Mouse (Mus musculus) CH12.LX (cell line): ENCODE data around the gene Agpat3. TPM values are rescaled to one million over a fixed set of nuclear protein-coding genes. Genes with fewer than 3 reads are reported as not detected.

Experiments used
- DNase-seq: peaks from one replicate; pipeline ENCODE4 v3.0.0-alpha.2; 2013; ENCODE audit errors: extremely low read depth
- H3K27ac ChIP-seq: 2 replicates; pipeline ENCODE4 v1.5.1; 2012; ENCODE audit warnings: low read depth, mild to moderate bottlenecking, control low read depth, moderate library complexity; ENCODE audit not compliant: insufficient read depth
- H3K27me3 ChIP-seq: replicated peaks from 2 replicates; pipeline ENCODE3; 2012; ENCODE audit warnings: inconsistent platforms
- H3K36me3 ChIP-seq, 2 experiments: replicated peaks in 1 of 2; 2 replicates each; pipeline versions ENCODE3 to v1.6.1; 2012; ENCODE audit warnings: inconsistent platforms in 1 of 2, low read length in 1 of 2, mild to moderate bottlenecking in 1 of 2, mixed read lengths in 1 of 2, moderate library complexity in 1 of 2; ENCODE audit not compliant: control insufficient read depth in 1 of 2, insufficient read depth in 1 of 2
- H3K4me1 ChIP-seq, 2 experiments: 2 replicates each; pipeline ENCODE4 v1.6.1; 2012; ENCODE audit warnings: inconsistent platforms in 1 of 2, moderate library complexity in 1 of 2; ENCODE audit not compliant: insufficient read depth in 2 of 2, control insufficient read depth in 1 of 2
- H3K4me2 ChIP-seq: 2 replicates; pipeline ENCODE4 v1.6.1; 2012; ENCODE audit warnings: low read depth, mild to moderate bottlenecking, control low read depth; ENCODE audit not compliant: poor library complexity, insufficient read depth, severe bottlenecking
- H3K4me3 ChIP-seq, 3 experiments: fragments of 150-350 bp in 1 of 3; sonication (generic) in 1 of 3; replicated peaks in 1 of 3; 2 replicates each; pipeline versions ENCODE3 to v1.5.1; 2011 to 2012; ENCODE audit warnings: low read depth in 2 of 3, low read length in 2 of 3, mild to moderate bottlenecking in 2 of 3, moderate library complexity in 2 of 3, control low read depth in 1 of 3, improper control_type of control experiment in 1 of 3, inconsistent platforms in 1 of 3, mixed read lengths in 1 of 3; ENCODE audit not compliant: poor library complexity in 1 of 3
- H3K79me2 ChIP-seq: replicated peaks from 2 replicates; pipeline ENCODE4 v1.6.1; 2012; ENCODE audit warnings: mild to moderate bottlenecking, moderate library complexity; ENCODE audit not compliant: control insufficient read depth, poor library complexity, insufficient read depth, severe bottlenecking; ENCODE audit errors: extremely low read depth
- H3K9ac ChIP-seq: 2 replicates; pipeline ENCODE4 v1.6.1; 2012; ENCODE audit warnings: low read depth, mild to moderate bottlenecking, control low read depth, moderate library complexity; ENCODE audit not compliant: insufficient read depth
- H3K9me3 ChIP-seq: replicated peaks from 2 replicates; pipeline ENCODE3; 2012; ENCODE audit warnings: low read length, inconsistent platforms, mixed read lengths
- BHLHE40 ChIP-seq: IDR thresholded peaks from 2 replicates; pipeline ENCODE4 v1.6.1; 2011; ENCODE audit warnings: mild to moderate bottlenecking, low read depth, low read length, improper control_type of control experiment
- CHD1 ChIP-seq: IDR thresholded peaks from 2 replicates; pipeline ENCODE4 v1.6.1; 2012; ENCODE audit warnings: low read depth, low read length, improper control_type of control experiment, inconsistent platforms
- CHD2 ChIP-seq: IDR thresholded peaks from 2 replicates; pipeline ENCODE4 v1.6.1; 2011; ENCODE audit warnings: low read length, improper control_type of control experiment
- E2F4 ChIP-seq: IDR thresholded peaks from 2 replicates; pipeline ENCODE4 v1.6.1; 2011; ENCODE audit warnings: low read depth, low read length, improper control_type of control experiment; ENCODE audit not compliant: insufficient replicate concordance
- ELF1 ChIP-seq: IDR thresholded peaks from 2 replicates; pipeline ENCODE4 v1.6.1; 2014; ENCODE audit warnings: low read depth, mild to moderate bottlenecking, inconsistent platforms, low read length, improper control_type of control experiment
- EP300 ChIP-seq: IDR thresholded peaks from 2 replicates; pipeline ENCODE4 v1.6.1; 2011; ENCODE audit warnings: low read length, improper control_type of control experiment
- ETS1 ChIP-seq: conservative IDR thresholded peaks from 2 replicates; pipeline ENCODE4 v1.6.1; 2012; ENCODE audit warnings: low read depth, mild to moderate bottlenecking, inconsistent platforms, low read length, improper control_type of control experiment, moderate library complexity
- HCFC1 ChIP-seq: IDR thresholded peaks from 2 replicates; pipeline ENCODE4 v1.6.1; 2012; ENCODE audit warnings: low read depth, mild to moderate bottlenecking, inconsistent platforms, low read length, improper control_type of control experiment
- IRF4 ChIP-seq: IDR thresholded peaks from 2 replicates; pipeline ENCODE4 v1.6.1; 2014; ENCODE audit warnings: low read depth, mild to moderate bottlenecking, inconsistent platforms, low read length, improper control_type of control experiment
- JUN ChIP-seq: IDR thresholded peaks from 2 replicates; pipeline ENCODE4 v1.6.1; 2011; ENCODE audit warnings: low read depth, mild to moderate bottlenecking, low read length, improper control_type of control experiment, moderate library complexity; ENCODE audit not compliant: insufficient read depth
- JUND ChIP-seq: conservative IDR thresholded peaks from 2 replicates; pipeline ENCODE4 v1.6.1; 2011; ENCODE audit warnings: low read depth, low read length, improper control_type of control experiment
- KAT2A ChIP-seq: IDR thresholded peaks from 2 replicates; pipeline ENCODE4 v1.6.1; 2012; ENCODE audit warnings: low read length, improper control_type of control experiment, inconsistent platforms; ENCODE audit not compliant: insufficient replicate concordance
- MAFK ChIP-seq: IDR thresholded peaks from 2 replicates; pipeline ENCODE4 v1.6.1; 2011; ENCODE audit warnings: low read length, improper control_type of control experiment; ENCODE audit not compliant: insufficient replicate concordance
- MAX ChIP-seq: IDR thresholded peaks from 2 replicates; pipeline ENCODE4 v1.6.1; 2011; ENCODE audit warnings: low read length, improper control_type of control experiment
- MAZ ChIP-seq: IDR thresholded peaks from 2 replicates; pipeline ENCODE4 v1.6.1; 2012; ENCODE audit warnings: low read depth, mild to moderate bottlenecking, inconsistent platforms, low read length, improper control_type of control experiment, moderate library complexity
- MEF2A ChIP-seq: IDR thresholded peaks from 2 replicates; pipeline ENCODE4 v1.6.1; 2014; ENCODE audit warnings: low read depth, mild to moderate bottlenecking, inconsistent platforms, low read length, improper control_type of control experiment, borderline replicate concordance
- MXI1 ChIP-seq: IDR thresholded peaks from 2 replicates; pipeline ENCODE4 v1.6.1; 2011; ENCODE audit warnings: mild to moderate bottlenecking, low read depth, low read length, improper control_type of control experiment
- MYC ChIP-seq: IDR thresholded peaks from 2 replicates; pipeline ENCODE4 v1.6.1; 2011; ENCODE audit warnings: low read depth, mild to moderate bottlenecking, improper control_type of control experiment, low read length
- NELFE ChIP-seq: IDR thresholded peaks from 2 replicates; pipeline ENCODE4 v1.6.1; 2011; ENCODE audit warnings: low read depth, low read length, improper control_type of control experiment
- PAX5 ChIP-seq: IDR thresholded peaks from 2 replicates; pipeline ENCODE4 v1.6.1; 2012; ENCODE audit warnings: low read length, inconsistent platforms, mixed read lengths
- POLR2A ChIP-seq: IDR thresholded peaks from 2 replicates; pipeline ENCODE4 v1.6.1; 2011; ENCODE audit warnings: low read depth, mild to moderate bottlenecking, improper control_type of control experiment, low read length
- RAD21 ChIP-seq: IDR thresholded peaks from 2 replicates; pipeline ENCODE4 v1.6.1; 2011; ENCODE audit warnings: low read depth, mild to moderate bottlenecking, low read length, improper control_type of control experiment, moderate library complexity
- RCOR1 ChIP-seq: conservative IDR thresholded peaks from 2 replicates; pipeline ENCODE4 v1.6.1; 2012; ENCODE audit warnings: low read depth, mild to moderate bottlenecking, inconsistent platforms, low read length, improper control_type of control experiment
- SIN3A ChIP-seq: IDR thresholded peaks from 2 replicates; pipeline ENCODE4 v1.6.1; 2012; ENCODE audit warnings: low read length, improper control_type of control experiment, inconsistent platforms
- SMC3 ChIP-seq: IDR thresholded peaks from 2 replicates; pipeline ENCODE4 v1.6.1; 2011; ENCODE audit warnings: low read depth, low read length, improper control_type of control experiment
- TCF12 ChIP-seq: IDR thresholded peaks from 2 replicates; pipeline ENCODE4 v1.6.1; 2014; ENCODE audit warnings: low read depth, mild to moderate bottlenecking, inconsistent platforms, low read length, improper control_type of control experiment
- USF1 ChIP-seq: IDR thresholded peaks from 2 replicates; pipeline ENCODE4 v1.6.1; 2014; ENCODE audit warnings: low read depth, mild to moderate bottlenecking, inconsistent platforms, low read length, improper control_type of control experiment
- USF2 ChIP-seq: conservative IDR thresholded peaks from 2 replicates; pipeline ENCODE4 v1.6.1; 2011; ENCODE audit warnings: low read depth, low read length, improper control_type of control experiment
- dilution Hi-C: fragments of 300-500 bp; cut with MboI; formaldehyde crosslinking; loops from 2 replicates; pipeline ENCODE4 v1.14.3; 2020; ENCODE audit warnings: low sequenced_read_pairs; ENCODE audit not compliant: extremely low pct_unique_long_range_greater_than_20kb, extremely low pct_ligation_motif_present
- in situ Hi-C: fragments of 300-500 bp; cut with MboI; formaldehyde crosslinking; loops from 3 replicates; pipeline ENCODE4 v1.14.3; 2019; ENCODE audit warnings: low sequenced_read_pairs, low pct_ligation_motif_present, low pct_unique_long_range_greater_than_20kb, mixed read lengths
- polyA plus RNA-seq: library from polyadenylated mRNA; unstranded; fragments of >175 nt; gene quantifications from 2 replicates; pipeline ENCODE4 v1.2.1, GENCODE M21; 2012; ENCODE audit warnings: low read depth; ENCODE audit not compliant: insufficient read length
- total RNA-seq, 2 experiments: library from RNA; depleted of rRNA; stranded (reverse); fragments of 300-350 nt in 1 of 2; fragments of >200 nt in 1 of 2; gene quantifications; 2 replicates each; pipeline ENCODE4 v1.2.3; 2012 to 2014

Gene Agpat3
- total and polyA plus RNA-seq, 3 experiments: 36.7 to 67.2 (median 63.1) TPM

DNA sequence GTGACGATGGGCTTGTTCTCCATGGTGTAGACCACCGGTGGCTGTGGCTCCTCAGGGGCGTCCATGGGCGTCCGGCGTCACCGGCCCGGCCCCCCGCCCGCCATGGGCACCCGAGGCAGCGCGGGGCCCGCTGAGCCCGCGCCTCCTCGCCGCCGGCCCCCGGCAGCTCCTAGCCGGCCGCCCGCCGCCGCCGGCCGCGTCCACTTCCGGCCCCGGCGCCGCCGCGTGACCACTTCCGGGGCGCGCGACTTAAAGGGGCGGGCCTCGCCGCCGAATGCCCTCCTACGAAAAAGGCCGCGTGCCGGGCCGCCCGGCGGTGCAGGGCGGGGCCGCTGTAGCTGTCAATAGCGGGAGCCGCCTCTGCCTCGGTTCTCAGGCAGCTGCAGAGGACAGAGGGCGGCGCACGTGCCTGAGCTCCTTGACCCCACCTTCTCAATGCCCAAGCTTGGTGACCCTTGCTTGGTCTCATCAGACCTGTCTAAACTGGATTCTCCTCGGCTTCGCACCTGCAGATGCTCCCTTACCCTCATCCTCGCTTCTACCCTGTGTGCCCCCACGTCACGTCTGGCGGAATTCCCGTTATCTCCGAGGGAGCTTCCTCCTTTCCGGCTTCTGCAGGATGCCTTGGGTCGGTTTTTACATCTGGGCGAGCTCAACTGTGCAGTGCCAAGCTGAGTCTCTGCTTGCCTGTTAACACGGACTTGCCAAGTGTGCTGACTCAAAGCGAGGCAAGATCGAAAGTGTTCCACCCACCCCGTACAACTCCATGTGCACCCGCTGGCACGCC lies 107.7 kb downstream of the Agpat3 start, which contains the start of gene Trappc10:
Trappc10 (minus strand) TSS at position 204 of the 787 bp plus-strand sequence.
- TF ChIP-seq MEF2A: peak; percentile 26; the same call in 1 of the 2 replicates
- TF ChIP-seq CHD2: no peak
- no peak for TF ChIP-seq CHD1
- no peak for TF ChIP-seq E2F4
- TF ChIP-seq MAX: peak; percentile 67; the same call in 1 of the 2 replicates
- TF ChIP-seq POLR2A: peak; percentile 57
- no peak for TF ChIP-seq JUN
- no peak for TF ChIP-seq EP300
- peak; percentile 86 for TF ChIP-seq ELF1
- peak; percentile 56; the same call in 1 of the 2 replicates for TF ChIP-seq TCF12
- no peak; the same call in none of the 2 replicates for TF ChIP-seq RAD21
- peak; percentile 37; the same call in 1 of the 2 replicates for TF ChIP-seq USF1
- peak; percentile 96 for TF ChIP-seq MXI1
- TF ChIP-seq MAZ: no peak
- TF ChIP-seq HCFC1: peak; percentile 74
- TF ChIP-seq KAT2A: peak; percentile 66; the same call in 1 of the 2 replicates
- peak; percentile 19; the same call in 1 of the 2 replicates for TF ChIP-seq ETS1
- peak; percentile 62; the same call in 1 of the 2 replicates for TF ChIP-seq MYC
- TF ChIP-seq JUND: no peak
- peak; percentile 38; the same call in 1 of the 2 replicates for TF ChIP-seq MAFK
- 0 out of 2 replicates have a peak, but pooled peaks have one; percentile 23 for TF ChIP-seq RCOR1
- no peak for TF ChIP-seq PAX5
- peak; percentile 67 for TF ChIP-seq NELFE
- TF ChIP-seq IRF4: peak; percentile 59; the same call in 1 of the 2 replicates
- TF ChIP-seq SIN3A: peak; percentile 76
- 0 out of 2 replicates have a peak, but pooled peaks have one; percentile 7 for TF ChIP-seq SMC3
- TF ChIP-seq USF2: no peak
- TF ChIP-seq BHLHE40: peak; percentile 94
- TF ChIP-seq, all 38 proteins: peak for 18
- peak within 1 kb of the TSS; percentile 14 for H3K27ac ChIP-seq
- peak within 1 kb of the TSS; percentile 68 for H3K9ac ChIP-seq
- H3K4me3 ChIP-seq: peak within 1 kb of the TSS; percentile 80 to 93 (median 89)
- in situ Hi-C loops: no loop called here
- H3K4me1 ChIP-seq: peaks cover 7 to 39% of the 10 kb centered on the region in 2 experiments
- H3K9me3 ChIP-seq: peaks cover 4% of the 10 kb centered on the region
- dilution Hi-C loops: no loop called here
- H3K36me3 ChIP-seq: peaks cover 0 to 25% of the 10 kb centered on the region in 2 experiments
- H3K27me3 ChIP-seq: no peaks in the 10 kb centered on the region
- DNase-seq: peak; percentile 76
- H3K79me2 ChIP-seq: peaks cover 15% of the 10 kb centered on the region
- peak within 1 kb of the TSS; percentile 80 for H3K4me2 ChIP-seq
